Mouse (Mus musculus): ENCODE data around the gene Tvp23b. TPM values are rescaled to one million over a fixed set of nuclear protein-coding genes. Genes with fewer than 3 reads are reported as not detected.
A peak's percentile ranks its signal among the peaks of the same experiment; 100 is the strongest.

The Tvp23b gene
- total RNA-seq, 2 experiments from 2014 or later: 27.6 to 30.5 TPM

- peak; percentile 56 for TF ChIP-seq CTCF (conservative IDR thresholded peaks at IDR 0.05)
- no peak for DNase-seq (ENCODE audit: low spot score in 2 of 2)
- Histone ChIP-seq H3K4me3 (no peak overlapping the region), H3K27ac (no peak overlapping the region)
Measured at GRCm38 (mm10) chr11:62909720-62910306, 30.6 kb downstream of the Tvp23b start.

GRCm38 (mm10) chr11:62911362-62911761, 32.1 kb downstream of the Tvp23b start:
- Histone ChIP-seq H3K4me3 (no peak overlapping the region), H3K27ac (peak overlapping the region; percentile 69)
- DNase-seq (ENCODE audit: low spot score in 2 of 2): peak in 1 of 2 experiments; percentile 13
- TF ChIP-seq CTCF (conservative IDR thresholded peaks at IDR 0.05): no peak

GRCm38 (mm10) chr11:62913141-62913540, 33.9 kb downstream of the Tvp23b start:
- TF ChIP-seq CTCF (conservative IDR thresholded peaks at IDR 0.05): no peak
- H3K27ac ChIP-seq: no peak overlapping the region
- H3K4me3 ChIP-seq: no peak overlapping the region
- DNase-seq (ENCODE audit: low spot score in 2 of 2): no peak

- DNase-seq (ENCODE audit: low spot score in 2 of 2): peak in 1 of 2 experiments; percentile 20
- no peak overlapping the region for H3K27ac ChIP-seq
- peak; percentile 72 for TF ChIP-seq CTCF (conservative IDR thresholded peaks at IDR 0.05)
- no peak overlapping the region for H3K4me3 ChIP-seq
Measured at GRCm38 (mm10) chr11:62914532-62914931, 35.3 kb downstream of the Tvp23b start.

GRCm38 (mm10) chr11:62915486-62915885, 36.2 kb downstream of the Tvp23b start:
- Histone ChIP-seq H3K27ac (no peak overlapping the region), H3K4me3 (no peak overlapping the region)
- no peak for TF ChIP-seq CTCF (conservative IDR thresholded peaks at IDR 0.05)
- DNase-seq (ENCODE audit: low spot score in 2 of 2): no peak

- Histone ChIP-seq H3K27ac (no peak overlapping the region), H3K4me3 (no peak overlapping the region)
- no peak for TF ChIP-seq CTCF (conservative IDR thresholded peaks at IDR 0.05)
- DNase-seq (ENCODE audit: low spot score in 2 of 2): no peak
Measured at GRCm38 (mm10) chr11:62916765-62917164, 37.5 kb downstream of the Tvp23b start.

- DNase-seq (ENCODE audit: low spot score in 2 of 2): no peak
- H3K27ac ChIP-seq: no peak overlapping the region
- H3K4me3 ChIP-seq: no peak overlapping the region
- no peak for TF ChIP-seq CTCF (conservative IDR thresholded peaks at IDR 0.05)
Measured at GRCm38 (mm10) chr11:62919946-62920742, 40.9 kb downstream of the Tvp23b start.

GRCm38 (mm10) chr11:62920743-62921050, 41.4 kb downstream of the Tvp23b start:
- no peak for DNase-seq (ENCODE audit: low spot score in 2 of 2)
- no peak for TF ChIP-seq CTCF (conservative IDR thresholded peaks at IDR 0.05)
- peak overlapping the region; percentile 46; the same call in 1 of the 2 replicates for H3K4me3 ChIP-seq
- H3K27ac ChIP-seq: no peak overlapping the region; the same call in 1 of the 2 replicates

GRCm38 (mm10) chr11:62921052-62921977, 42.1 kb downstream of the Tvp23b start:
- TF ChIP-seq CTCF (conservative IDR thresholded peaks at IDR 0.05): peak; percentile 86
- Histone ChIP-seq H3K4me3 (peak overlapping the region; percentile 46), H3K27ac (peak overlapping the region; percentile 87)
- peak; percentile 91 to 95 for DNase-seq (ENCODE audit: low spot score in 2 of 2)

GRCm38 (mm10) chr11:62924091-62924761, 45.0 kb downstream of the Tvp23b start:
- Histone ChIP-seq H3K27ac (no peak overlapping the region), H3K4me3 (no peak overlapping the region)
- no peak for DNase-seq (ENCODE audit: low spot score in 2 of 2)
- no peak for TF ChIP-seq CTCF (conservative IDR thresholded peaks at IDR 0.05)

- no peak for TF ChIP-seq CTCF (conservative IDR thresholded peaks at IDR 0.05)
- H3K27ac ChIP-seq: no peak overlapping the region
- DNase-seq (ENCODE audit: low spot score in 2 of 2): no peak
- H3K4me3 ChIP-seq: no peak overlapping the region
Measured at GRCm38 (mm10) chr11:62929799-62930198, 50.5 kb downstream of the Tvp23b start.

- Histone ChIP-seq H3K27ac (no peak overlapping the region), H3K4me3 (no peak overlapping the region)
- TF ChIP-seq CTCF (conservative IDR thresholded peaks at IDR 0.05): no peak
- no peak for DNase-seq (ENCODE audit: low spot score in 2 of 2)
Measured at GRCm38 (mm10) chr11:62930574-62930973, 51.3 kb downstream of the Tvp23b start.
